Mouse (Mus musculus) kidney, postnatal 36 days (tissue): ENCODE data around the gene Fam20b.

Experiments
- DNase-seq, 2 experiments: peaks; one replicate each; pipeline ENCODE4 v3.0.0; 2021 to 2022; ENCODE audit warnings: mixed read lengths in 2 of 2

Fam20b gene

DNA sequence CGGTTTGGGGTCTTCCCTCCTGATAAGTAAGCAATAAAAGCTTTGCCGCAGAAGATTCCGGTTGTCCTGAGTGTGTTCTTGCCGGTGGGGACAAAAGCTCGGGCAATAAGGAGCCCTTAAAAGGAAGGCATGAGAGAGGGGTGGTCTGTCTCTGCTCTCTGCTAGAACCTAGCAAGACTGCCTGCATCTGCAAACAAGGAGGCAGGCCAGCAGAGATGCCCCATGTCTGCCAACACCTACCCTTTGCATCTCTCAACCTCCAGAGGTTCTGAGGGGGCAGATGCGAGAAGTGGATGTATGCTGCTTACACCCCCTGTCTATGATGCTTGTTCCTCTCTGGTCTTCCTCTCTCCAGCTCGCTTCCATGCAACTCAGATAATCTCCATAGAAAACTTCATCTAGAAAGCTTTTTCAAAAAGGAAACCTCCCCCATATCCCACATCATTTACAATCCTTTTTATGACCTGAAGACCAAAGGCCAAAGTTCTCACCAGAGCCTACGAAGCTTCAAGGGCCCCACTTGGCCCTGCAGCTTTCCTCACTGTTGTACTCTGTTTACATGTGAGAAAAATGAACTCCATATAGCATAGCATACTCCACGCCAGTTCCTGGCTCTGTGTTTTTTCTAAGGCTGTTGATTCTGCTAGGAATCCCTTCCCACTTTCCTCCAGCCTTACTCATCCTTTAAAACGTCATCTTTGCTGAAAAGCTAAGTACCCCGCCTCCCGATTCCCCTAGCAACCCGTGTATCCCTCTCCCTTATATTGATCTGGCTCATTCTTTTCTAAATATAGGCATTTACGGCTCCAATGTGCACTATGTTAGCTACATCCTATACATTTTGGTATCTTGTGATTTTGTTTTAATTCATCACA lies 8.6 kb upstream of the Fam20b start:
- DNase-seq = no peak

DNA sequence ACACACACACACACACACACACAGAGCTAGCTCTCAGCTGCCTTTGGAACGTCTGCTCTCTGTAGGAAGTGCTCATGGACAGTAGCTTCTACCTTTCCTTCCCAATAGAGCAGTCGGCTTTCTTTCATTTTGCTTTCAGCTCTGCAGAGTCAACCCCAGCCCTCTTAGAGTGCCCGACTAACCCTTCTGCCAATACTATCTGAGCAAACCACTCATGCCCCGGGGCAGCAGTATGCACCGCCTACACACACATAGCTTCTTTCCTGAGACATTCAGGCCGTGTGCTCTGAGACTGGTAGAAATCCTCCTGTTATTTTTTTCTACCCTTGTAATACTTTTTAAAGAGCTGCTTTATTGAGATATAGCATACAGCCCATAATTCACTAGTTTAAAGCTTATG lies 3.2 kb upstream of the Fam20b start:
- no peak for DNase-seq

DNA sequence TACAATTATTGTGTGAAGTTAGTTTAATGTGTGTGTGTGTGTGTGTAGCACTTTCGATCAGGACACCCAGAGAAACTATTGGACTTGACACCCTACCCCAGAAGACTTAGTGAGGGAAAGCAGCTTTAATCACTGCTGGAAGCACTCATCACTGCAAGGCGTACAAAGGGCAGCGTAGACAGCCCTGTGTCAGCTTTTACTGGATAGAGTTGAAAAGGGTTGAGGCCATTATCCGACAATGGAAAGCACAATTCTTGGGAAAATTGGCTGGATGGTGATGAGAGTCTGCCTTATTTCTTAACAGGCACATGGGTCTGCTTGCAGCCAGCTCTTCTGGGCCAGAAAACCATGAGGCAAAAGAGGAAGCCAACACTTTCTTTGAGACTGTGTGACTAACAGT lies 1.2 kb upstream of the Fam20b start:
- peak; percentile 30 to 31 for DNase-seq

DNA sequence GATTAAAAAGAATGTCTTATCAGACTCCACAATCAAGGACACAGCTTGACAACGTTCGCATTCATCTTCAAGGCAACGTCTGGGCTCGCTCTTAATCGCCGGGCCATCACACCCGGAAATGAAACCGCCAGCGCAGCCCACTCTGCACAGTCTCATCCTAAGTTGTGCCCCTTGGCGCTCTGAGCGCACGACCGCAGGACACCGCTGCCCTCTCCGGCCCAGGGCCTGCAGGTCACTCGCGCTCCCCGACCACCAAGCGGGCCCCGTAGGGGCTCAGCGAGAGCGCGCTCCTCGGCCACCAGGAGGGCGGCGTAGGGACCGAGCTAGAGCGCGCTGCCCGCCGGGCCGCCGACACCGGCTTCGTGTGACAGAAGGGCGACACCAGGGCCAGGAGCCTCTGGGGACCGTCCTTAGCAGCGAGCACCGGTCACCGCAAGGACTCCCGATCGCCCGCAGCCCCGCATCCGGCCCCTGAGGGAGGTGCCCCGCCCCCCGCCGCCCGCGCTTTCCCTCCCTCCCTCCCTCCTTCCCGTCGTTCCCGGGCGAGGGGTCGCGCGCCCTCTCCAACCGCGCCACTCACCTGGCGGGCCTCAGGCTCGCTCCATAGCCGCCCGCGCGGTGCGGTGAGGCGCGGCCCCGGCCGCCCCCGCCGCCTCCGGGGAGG lies 468 bp downstream of the Fam20b start:
- DNase-seq = peak; percentile 39 to 67

DNA sequence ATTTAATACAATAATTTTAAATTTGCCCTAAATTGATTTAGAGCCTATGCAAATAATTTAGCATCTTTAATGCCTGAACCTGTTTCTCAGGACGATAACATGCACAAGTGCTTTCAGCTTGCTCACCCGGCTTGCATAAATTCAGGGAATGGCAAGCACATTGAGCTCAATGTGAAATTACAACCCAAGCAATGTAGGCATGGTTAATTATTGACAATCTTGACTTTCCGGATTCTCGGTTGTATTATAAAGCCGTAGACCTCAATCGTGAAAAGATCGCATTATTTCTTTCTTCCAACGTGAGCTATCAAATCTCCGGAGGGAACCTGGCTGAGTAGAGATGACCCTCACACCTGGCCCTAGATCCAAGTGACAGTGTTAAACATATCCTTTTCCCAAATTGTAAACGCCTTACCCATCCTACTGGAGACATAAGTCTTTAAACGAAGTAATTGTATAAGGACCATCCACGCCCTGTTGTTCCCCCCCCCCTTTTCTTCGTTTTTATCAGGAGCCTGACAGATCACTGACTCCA lies 1.1 kb downstream of the Fam20b start:
- DNase-seq = peak; percentile 29 to 80

DNA sequence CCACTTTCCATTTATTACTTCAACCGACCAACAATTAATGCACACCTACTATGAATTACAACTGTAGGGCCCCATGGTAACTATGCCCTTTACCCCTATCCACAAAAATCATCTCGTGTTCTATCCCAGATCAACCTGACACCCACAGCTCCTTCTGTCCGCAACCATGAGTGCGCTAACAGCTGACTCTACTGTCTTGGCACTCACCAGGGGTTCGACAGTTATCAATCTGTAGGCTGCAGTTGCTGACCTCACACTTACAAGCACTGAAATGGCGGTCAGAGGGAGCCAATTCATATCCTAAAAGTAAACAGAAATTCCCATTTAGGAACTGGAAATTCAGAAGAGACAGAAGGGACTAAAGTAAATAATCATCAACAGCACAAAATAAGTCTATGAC lies 2.2 kb downstream of the Fam20b start:
- DNase-seq = no peak

DNA sequence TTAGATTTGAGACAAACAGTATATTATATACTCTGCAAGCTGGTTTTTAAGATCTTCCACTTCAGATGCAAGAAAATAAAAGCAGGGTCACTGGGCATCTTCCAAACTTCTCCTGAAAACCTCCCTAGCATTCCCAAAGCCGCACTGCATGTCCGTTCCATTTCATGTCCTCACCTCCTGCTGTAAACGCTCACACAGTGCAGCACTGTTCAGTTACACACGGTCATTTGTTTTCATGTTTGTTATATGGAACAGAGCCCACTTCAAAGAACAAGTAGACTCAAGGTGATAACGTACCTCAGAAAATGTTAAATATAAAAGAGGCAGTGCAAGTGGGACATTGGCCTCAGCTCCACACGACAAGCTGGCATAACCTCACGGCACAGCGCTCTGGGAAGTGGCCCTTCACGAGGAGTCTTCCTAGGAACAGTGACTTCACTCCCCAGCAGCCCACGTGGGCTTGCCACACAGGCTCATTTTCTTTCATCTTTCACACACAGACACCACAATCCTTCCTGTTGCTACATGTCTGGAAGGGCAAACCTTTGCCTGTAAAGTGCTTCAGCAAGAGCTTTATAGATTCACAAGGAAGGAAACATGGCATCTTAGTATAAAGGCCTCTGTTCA lies 8.3 kb downstream of the Fam20b start:
- no peak for DNase-seq

DNA sequence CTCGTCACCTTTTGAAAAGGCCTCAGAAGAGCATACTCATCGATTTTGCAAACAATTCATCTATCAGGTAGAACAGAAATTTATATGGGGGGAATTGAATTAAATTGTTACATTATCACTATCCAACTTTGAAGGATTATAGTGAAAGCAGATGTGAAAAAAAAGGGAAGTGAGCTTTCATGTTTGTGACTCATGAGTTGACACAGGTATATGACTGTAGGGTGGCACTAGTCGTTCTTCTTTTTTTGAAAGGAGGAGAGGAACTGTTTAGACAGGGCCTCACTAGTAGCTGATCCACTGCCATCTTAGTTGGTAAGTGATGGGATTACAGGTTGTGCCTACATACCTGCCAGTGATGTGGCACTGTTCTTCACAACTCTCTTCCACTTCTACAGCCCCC lies 10.2 kb downstream of the Fam20b start:
- no peak for DNase-seq

DNA sequence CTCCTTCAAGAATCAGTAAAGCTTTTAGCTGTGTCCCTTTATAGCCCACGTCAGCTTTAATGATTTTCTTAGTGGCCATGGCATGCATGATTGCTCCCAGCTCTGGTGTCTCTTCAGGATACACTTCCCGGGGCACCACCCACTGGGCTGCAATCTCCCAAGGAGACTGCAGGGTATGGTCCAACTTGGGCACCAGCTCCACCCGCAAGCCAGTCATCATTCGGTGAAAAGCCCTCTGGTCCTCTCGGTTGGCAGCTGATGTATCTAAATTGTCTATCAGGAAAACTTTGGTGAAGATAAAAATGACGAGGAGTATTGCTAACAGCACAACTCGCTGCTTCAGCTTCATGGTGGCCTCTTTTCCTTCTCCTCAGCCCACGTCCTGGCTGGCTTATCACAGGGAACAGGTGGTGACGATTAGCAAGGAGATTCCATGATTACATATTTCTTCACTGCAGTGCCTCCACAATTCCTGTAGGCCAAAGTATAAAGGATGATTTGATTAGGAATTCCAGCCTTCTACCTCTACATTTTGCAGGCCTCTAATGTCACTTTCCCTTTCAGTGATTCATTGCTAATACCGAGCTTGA lies 13.1 kb downstream of the Fam20b start:
- DNase-seq = no peak

DNA sequence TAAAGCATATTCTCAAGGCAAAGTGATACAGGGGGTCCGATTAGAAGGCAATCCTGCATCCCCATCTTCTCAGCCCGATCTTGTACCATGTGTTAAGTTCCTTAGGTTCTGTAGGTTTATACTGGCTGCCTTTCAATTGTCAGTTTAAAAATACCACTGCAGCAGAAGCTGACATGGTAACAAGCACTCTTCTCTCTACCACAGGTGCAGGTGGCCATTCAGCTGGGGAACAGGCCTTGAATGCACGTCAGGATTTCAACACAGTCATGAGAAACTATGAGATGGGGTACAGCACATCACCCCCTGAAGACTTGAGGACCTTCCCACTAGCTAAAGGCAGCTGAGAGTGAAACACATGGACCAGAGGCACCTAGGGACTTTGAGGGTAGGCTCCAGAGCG lies 15.4 kb downstream of the Fam20b start:
- no peak for DNase-seq

DNA sequence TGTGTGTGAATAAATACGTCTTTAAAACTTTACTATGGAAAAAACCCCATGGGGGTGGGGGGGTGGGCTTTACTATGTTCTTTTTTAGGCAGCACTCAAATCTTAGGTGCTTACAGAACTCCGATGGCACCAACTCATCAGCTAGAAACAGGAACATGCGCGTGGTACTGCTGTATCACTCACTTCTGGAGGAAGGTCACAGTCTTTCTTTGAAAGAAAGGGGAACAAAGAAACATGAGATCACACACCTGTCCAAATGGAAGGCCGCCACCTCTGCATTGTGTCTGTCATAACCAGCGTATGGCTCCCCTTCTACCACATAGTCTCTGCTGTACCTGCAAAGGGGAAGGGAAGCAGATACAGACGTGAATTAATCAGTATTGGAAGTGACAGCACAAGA lies 16.7 kb downstream of the Fam20b start:
- no peak for DNase-seq

DNA sequence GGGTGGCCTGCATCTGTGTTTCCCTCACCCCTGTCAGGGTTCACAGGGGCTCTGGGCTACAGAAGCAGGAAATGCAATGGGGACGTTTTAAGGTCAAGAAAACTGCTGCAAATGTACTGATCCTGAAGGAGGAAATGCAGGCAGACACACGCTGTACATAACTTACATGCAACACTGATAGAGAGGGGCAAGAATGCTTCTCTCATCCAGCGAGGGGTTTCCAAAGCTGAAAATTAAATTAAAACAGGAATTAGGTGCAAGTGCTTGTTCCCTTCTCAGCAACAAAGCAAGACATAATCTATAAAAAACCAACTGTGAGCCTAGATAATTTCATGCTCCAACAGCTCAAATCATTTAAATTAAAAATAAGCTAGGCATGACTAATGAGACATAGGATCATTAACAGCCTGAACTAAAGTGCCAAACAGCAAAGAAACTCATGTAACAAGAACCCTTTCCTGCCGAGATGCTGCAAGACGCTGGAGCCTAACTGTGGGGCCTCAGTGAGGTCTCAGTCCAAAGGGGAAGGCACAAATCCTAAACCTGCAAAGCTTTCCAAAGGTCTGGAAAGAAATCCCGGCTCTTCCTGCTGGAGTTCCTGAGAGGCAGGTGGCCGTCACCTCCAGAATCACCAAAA lies 32.7 kb downstream of the Fam20b start:
- no peak for DNase-seq

DNA sequence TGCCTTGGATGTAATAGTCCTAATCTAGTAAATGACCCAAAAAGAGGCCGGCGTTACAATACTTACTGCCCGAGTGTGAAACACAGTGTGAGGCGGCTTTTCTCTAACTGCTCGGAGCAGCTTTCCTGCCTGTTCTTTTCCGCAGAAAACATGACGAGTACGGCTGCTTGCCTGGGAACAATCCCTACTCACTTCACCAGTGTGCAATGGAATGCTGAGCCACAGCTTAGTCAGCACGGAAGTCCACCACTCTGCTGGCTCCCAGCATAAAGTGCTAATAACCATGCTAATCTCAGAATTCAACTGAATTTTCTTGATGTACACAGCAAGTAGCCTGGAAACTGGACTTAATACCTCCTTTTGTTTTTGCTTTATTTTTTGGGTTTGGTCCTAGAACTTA lies 39.3 kb downstream of the Fam20b start:
- DNase-seq = no peak

DNA sequence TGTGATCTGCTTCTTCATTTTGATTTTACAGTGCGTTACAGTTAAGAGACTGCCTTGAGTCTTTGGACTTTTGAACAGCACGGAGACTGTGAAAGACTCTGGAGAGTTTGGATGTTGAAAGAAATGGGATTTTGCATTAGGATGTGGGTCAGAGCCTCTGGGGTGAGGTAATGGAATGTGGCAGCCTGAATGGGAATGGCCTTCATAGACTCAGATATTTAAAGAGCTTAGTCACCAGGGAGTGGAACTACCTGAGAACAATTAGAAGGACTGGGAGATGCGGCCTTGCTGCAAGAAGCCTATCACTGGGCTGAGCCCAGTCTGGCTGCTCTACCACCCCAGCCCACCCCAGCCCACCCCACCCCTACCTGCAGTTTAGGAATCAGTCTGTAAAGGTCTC lies 41.7 kb downstream of the Fam20b start:
- no peak for DNase-seq

DNA sequence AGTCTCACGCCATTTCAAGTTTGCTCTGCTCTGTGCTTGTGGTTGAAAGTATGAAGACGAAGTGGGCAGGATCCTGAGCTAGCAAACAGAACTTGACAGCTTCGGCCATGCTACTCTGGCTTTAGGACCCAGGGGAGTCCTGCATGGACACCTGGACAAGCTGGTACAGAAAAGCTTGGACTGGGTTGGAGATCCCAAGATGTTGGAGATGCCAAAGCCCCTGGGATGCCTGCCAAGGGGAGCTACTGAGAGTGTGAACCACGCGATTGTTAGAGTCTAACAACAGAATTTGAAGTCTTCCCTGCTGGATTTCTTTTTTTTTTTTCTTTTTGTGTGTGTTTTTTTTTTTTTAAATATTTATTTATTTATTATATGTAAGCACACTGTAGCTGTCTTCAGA lies 42.3 kb downstream of the Fam20b start:
- peak in 1 of 2 experiments; percentile 43 for DNase-seq

DNA sequence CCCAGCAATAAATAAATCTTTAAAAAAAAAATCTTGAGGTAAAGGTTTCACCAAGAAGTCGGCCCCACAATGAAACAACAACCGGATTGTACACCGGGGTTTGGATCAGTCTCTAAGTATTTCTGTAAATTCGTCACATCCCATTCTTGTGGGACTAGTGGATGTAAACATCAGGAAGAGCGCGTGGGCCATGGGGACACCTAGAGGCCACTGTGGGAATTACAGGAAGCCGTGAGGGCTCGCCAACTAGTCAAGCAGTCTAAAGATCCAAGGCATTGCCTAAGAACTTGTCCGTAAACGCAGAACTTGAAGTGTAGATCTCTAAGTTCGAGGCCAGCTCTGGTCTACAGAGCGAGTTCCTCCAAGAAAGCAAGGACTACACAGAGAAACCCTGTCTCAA lies 42.7 kb downstream of the Fam20b start:
- DNase-seq = peak; percentile 36 to 75

DNA sequence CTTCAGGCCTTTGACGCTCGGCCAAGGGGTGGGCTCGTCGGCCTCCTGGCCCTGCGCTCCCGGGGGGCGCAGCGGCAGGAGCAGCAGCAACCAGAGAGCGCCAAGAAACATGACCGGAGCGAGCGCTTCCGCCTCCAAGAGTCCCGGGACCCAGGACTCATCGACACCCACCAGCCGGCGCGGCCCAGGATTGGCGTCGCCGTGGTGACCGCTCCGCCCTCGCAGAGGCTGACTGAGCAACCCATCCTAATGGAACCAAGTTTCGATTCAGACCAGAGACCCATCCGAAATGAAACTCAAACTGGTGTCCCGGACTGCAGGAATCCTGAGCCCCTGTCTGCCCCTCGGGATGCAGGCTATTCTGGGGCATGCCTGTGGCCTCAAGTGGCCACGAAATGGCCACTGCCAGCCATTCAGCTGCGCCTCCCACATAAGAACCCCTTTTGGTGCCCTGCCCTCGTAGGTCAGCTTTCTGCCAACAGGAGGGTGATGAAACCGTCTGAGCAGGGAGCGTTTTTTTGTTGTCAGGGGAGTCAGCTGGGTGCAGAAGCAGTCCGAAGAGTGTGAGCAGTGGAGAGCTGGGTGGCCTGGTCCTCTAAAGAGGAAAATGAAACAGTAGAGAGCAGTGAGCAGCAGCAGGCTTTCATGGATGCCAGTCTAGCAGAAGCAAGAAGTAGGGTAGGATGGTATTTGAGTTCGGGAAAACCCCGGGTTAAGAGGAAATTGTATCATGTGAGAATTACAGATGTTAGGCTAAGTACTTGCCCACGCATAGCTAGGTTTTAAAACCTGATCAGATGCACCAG lies 44.5 kb downstream of the Fam20b start, which contains the start of gene Tor3a:
Tor3a (minus strand) TSS at position 162 of the 806 bp plus-strand sequence.
- DNase-seq = peak; percentile 88 to 91

DNA sequence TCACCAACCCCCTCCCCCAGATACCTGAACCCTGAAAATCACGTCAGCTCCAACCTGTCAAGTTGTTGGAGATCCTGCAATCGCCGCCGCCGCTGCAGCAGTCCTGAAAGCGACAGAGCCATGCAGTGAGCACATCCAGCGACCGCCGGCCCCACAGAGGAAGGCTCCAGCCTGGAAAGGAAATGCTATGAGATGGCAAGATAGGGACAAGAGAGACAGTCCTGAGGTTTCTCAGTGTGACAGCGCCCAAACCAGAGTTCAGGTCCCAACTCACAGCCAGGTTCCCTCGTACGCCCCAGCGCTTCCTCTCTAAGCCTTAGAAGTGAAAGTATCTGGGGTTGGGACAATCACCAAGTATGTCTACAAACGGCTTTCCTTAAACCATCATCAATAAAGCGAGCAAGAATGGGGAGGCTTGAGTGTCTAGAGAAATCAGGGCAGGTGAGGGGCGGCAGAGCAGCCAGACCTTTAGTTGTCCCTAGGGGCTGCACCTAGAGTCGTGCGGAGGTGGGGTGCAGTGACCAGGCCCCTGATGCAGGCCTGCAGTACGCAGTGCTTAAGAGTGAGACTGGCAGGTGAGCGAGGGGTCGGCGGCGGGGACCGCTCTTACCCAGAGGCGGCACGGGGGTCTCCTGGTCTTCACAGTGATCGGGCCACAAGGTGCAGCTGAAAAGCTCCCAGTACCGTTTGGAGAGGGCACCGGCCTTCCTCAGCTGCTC lies 45.3 kb downstream of the Fam20b start:
- peak; percentile 24 to 64 for DNase-seq

DNA sequence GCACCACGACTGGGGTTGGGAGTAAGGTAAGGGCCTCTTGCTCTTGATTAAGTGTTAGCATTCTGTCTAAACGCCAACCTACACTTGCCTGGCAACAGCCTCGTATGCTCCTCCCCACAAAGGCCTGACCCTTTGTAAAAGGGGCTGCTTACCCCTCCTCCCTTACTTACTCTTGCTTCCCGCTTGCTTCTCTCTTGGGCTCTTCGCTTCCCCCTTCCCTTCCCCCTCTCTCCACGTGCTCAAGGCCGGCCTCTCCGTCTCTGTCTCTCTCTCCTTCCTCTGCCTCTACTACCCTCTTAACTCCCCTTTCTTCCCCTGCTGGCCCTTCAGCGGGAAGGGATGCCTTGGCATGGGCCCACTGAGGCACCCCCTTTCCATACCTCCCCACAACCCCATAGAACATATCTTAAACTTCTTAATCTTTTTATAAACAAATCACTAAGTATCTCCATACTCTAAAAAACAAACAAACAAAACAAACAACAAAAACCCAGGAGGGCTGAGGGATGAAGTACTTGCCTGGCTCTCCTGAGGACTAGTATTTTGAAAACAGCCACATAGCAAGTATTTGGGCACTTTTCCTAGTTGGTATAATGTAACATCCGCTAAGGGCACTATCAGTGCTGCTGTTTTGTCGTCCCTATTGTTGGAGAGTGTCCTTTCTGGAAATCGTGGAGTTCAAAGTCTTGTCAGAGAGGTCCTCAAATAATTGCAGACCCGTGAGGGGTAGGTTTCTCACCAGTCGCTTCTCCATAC lies 46.0 kb downstream of the Fam20b start:
- peak in 1 of 2 experiments; percentile 24 for DNase-seq

DNA sequence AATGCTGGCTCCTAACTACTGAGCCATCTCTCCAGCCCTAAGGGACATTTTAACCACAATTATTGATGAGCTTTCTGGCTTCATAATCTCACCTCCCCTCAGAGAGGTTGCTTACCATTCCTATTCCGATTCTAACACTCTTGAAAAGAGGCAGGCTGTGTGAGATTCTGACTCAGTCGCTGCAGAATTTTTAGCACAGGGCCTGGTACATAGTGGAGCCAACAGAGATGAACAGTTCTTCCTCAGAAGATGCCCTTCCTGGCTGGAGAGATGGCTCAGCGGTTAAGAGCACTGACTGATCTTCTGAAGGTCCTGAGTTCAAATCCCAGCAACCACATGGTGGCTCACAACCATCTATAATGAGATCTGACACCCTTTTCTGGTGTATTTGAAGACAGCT lies 47.0 kb downstream of the Fam20b start:
- DNase-seq = no peak
